Mouse (Mus musculus) heart, embryonic 10.5 days (tissue): ENCODE data around the gene Wnt10a. TPM values are rescaled to one million over a fixed set of nuclear protein-coding genes. Genes with fewer than 3 reads are reported as not detected.

Experiments used
- DNase-seq: peaks from one replicate; pipeline ENCODE4 v3.0.0-alpha.2; 2017; ENCODE audit warnings: low spot score
- H3K27ac ChIP-seq: fragments of 300-500 bp; sonication (generic); 2 replicates; pipeline ENCODE4 v1.5.1; 2016; ENCODE audit warnings: mild to moderate bottlenecking
- H3K27me3 ChIP-seq: fragments of 300-500 bp; sonication (generic); 2 replicates; pipeline ENCODE4 v1.6.1; 2016; ENCODE audit warnings: mild to moderate bottlenecking; ENCODE audit not compliant: poor library complexity, insufficient read depth, severe bottlenecking
- H3K36me3 ChIP-seq: fragments of 300-500 bp; sonication (generic); 2 replicates; pipeline ENCODE4 v1.6.1; 2016; ENCODE audit warnings: mild to moderate bottlenecking, moderate library complexity
- H3K4me1 ChIP-seq: fragments of 300-500 bp; sonication (generic); 2 replicates; pipeline ENCODE4 v1.6.1; 2016; ENCODE audit warnings: mild to moderate bottlenecking
- H3K4me3 ChIP-seq: fragments of 300-500 bp; sonication (generic); 2 replicates; pipeline ENCODE4 v1.5.1; 2016; ENCODE audit warnings: mild to moderate bottlenecking, moderate library complexity
- H3K9me3 ChIP-seq: fragments of 300-500 bp; sonication (generic); 2 replicates; pipeline ENCODE4 v1.6.1; 2016; ENCODE audit warnings: mild to moderate bottlenecking, moderate library complexity
- WGBS: fragments of 180-500 bp; shearing (Covaris S2); methylation state at CpG from one replicate; pipeline ENCODE4 v1.1.7; 2016; 5-methylcytosine and 5-hydroxymethylcytosine counted together
- polyA plus RNA-seq: library from polyadenylated mRNA; unstranded; fragments of >200 nt; fragmentation: Nextera tagmentation; extraction: Ambion mirVana; gene quantifications from 2 replicates; pipeline ENCODE4 v1.2.1, GENCODE M21; 2016

Gene Wnt10a
- polyA plus RNA-seq, 1 experiment from 2014 or later = 0.29 TPM

DNA sequence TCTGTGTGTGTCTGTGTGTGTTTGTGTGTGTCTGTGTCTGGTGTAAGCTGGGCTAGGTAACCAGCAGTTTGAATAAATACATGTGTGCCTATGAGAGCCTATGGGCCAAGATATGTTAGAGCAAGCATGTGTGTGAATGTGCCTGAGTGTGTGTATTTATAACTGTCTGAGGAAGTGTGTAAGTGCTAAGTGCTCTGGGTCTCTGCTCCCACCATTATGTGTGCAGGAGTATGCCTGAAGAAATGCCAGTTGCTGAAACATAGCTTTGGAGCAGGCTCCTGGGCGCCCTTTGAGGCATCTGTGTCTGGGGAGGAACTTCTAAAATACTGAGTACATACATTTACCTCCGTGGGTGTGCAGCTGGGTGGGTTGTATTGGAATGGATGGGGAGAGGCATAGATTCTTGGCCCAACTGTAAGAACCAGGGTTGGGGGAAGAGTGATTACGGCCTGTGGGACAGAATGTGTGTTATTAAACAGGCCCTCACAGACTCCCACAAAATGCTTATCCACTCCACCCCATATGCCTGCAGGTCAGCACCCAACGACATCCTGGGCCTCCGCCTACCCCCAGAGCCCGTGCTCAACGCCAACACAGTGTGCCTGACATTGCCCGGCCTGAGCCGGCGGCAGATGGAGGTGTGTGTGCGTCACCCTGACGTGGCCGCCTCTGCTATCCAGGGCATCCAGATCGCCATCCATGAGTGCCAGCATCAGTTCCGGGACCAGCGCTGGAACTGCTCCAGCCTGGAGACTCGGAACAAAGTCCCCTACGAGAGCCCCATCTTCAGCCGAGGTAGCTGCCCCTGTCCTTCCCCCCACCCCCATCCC lies 1.7 kb downstream of the Wnt10a start:
- no peaks in the 10 kb centered on the region for H3K36me3 ChIP-seq
- WGBS = 6% methylated on average over 19 of the region's 19 CpGs
- H3K4me3 ChIP-seq = no peak overlapping the region
- peaks cover 100% of the 10 kb centered on the region for H3K27me3 ChIP-seq
- no peak overlapping the region for H3K27ac ChIP-seq
- H3K9me3 ChIP-seq = no peaks in the 10 kb centered on the region
- DNase-seq = no peak
- peaks cover 40% of the 10 kb centered on the region for H3K4me1 ChIP-seq

DNA sequence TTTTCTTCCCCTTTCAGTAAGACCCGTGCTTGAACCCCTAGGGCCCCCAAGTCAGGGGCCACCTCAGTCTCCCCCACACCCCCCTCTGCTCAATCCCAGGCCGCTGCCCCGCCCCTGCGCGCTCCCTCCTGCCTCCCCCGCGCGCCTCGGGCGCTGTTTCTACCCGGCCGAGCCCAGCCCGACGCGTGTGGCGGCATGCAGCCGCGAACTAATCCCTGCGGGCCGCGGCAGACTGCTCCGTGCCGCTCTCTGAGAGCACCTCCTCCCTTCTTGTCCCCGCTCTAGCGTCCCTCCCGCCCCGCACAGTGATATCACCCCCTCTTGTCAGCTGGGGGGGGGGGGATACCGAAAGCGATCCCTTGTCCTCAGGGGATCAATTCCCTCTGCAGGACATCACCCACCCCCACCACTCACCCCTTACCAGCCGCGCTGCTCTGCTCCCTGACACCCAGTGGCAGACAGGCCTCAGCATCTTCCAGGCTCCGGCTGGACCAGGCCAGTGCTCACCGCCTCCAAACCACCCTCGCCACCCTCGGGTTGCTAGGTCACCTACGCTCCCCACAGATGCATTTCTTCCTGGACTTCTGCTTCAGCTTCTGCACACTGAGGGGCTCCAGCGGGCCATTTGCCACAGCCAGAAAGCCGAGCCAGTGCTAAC lies 3.3 kb downstream of the Wnt10a start:
- under 1% methylated on average over 38 of the region's 38 CpGs for WGBS
- peaks cover 100% of the 10 kb centered on the region for H3K27me3 ChIP-seq
- no peaks in the 10 kb centered on the region for H3K36me3 ChIP-seq
- no peaks in the 10 kb centered on the region for H3K9me3 ChIP-seq
- no peak overlapping the region for H3K27ac ChIP-seq
- peak overlapping the region; percentile 50 for H3K4me3 ChIP-seq
- no peak for DNase-seq
- peaks cover 40% of the 10 kb centered on the region for H3K4me1 ChIP-seq

DNA sequence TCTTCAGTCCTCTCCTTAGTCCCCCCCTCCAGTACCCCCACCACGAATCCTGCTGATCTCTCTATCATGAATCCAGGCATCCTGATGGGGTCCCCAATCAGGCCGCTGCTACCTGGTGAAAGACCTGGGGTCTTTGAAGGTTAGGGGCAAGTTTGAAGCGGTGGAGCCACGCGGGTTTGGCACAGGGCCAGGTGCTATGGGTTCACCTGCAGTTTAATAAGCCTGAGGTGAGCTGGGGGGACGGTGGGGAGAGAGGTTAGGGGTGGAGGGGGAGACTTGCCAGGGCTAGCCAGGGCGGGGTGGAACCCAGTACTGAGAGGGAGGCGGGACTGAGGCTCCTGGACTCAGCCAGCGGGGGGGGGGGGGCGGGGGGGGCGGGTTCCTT lies 3.8 kb downstream of the Wnt10a start:
- 2% methylated on average over 6 of the region's 11 CpGs for WGBS
- no peak overlapping the region for H3K27ac ChIP-seq
- no peak for DNase-seq
- peak overlapping the region; percentile 50 for H3K4me3 ChIP-seq
- peaks cover 39% of the 10 kb centered on the region for H3K4me1 ChIP-seq
- H3K36me3 ChIP-seq = no peaks in the 10 kb centered on the region
- H3K27me3 ChIP-seq = peaks cover 100% of the 10 kb centered on the region
- H3K9me3 ChIP-seq = no peaks in the 10 kb centered on the region

DNA sequence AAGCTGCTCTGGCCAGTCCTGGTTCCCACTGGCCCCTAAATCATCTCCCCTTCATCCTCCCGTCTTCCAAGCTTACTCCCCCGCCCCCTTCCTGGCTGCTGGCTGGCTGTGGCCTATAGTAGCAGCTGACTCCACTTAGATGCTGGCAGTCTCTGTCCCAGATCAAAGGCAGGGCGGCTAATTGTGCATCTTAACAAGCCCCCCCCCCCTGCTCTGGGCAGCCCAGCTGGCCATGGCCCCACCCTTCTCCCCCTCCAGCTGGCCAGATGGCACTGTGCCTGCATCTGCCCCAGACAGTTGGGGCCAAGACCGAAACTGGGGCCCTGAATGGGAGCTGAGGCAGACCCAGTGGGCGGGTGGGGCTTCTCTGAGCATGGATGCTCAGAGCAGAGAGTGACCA lies 6.1 kb downstream of the Wnt10a start:
- H3K36me3 ChIP-seq = no peaks in the 10 kb centered on the region
- H3K27ac ChIP-seq = no peak overlapping the region; the same call in 1 of the 2 replicates
- peaks cover 100% of the 10 kb centered on the region for H3K27me3 ChIP-seq
- no peak overlapping the region for H3K4me3 ChIP-seq
- DNase-seq = no peak
- H3K9me3 ChIP-seq = no peaks in the 10 kb centered on the region
- WGBS = 7% methylated on average over 5 of the region's 5 CpGs
- peaks cover 36% of the 10 kb centered on the region for H3K4me1 ChIP-seq

DNA sequence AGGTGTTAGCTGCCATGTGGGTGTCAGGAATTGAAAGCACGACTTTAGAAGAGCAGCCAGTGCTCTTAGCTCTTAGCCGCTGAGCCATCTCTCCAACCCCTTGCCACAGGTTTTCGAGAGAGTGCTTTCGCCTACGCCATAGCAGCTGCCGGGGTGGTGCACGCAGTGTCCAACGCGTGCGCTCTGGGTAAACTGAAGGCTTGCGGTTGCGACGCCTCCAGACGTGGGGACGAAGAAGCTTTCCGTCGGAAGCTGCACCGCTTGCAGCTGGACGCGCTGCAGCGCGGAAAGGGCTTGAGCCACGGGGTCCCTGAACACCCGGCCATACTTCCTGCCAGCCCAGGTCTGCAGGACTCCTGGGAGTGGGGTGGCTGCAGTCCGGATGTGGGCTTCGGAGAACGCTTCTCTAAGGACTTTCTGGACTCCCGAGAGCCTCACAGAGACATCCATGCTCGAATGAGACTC lies 9.1 kb downstream of the Wnt10a start:
- WGBS = 2% methylated on average over 29 of the region's 29 CpGs
- peak overlapping the region; percentile 48 for H3K4me3 ChIP-seq
- no peak for DNase-seq

DNA sequence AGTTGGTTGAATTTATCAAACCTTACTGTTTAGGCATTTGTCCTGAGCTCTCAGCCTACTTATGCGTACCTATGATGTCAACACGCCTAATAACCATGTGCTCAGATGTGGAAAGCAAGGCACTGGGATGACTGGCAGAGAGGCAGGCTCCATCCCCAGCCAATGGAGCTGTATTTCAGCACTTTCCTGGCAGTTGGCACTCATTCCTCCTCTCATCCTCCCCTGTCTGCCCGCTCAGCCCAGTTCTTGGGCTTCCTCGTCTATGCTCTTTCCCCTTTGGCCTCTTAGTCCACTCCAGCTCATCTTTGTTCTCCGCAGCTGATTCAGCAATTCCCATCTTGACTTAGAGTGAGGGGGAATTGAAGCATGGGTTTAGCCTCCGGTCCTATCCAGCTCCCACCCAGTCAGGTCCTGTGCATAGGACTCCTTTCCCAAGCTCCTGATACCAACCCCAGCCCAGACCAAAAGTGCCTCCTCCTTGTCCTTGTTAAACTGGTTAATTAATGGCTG lies 10.4 kb downstream of the Wnt10a start:
- peaks cover 45% of the 10 kb centered on the region for H3K4me1 ChIP-seq
- no peaks in the 10 kb centered on the region for H3K36me3 ChIP-seq
- H3K27me3 ChIP-seq = peaks cover 100% of the 10 kb centered on the region
- DNase-seq = no peak
- no peak overlapping the region for H3K27ac ChIP-seq
- H3K9me3 ChIP-seq = no peaks in the 10 kb centered on the region
- no peak overlapping the region for H3K4me3 ChIP-seq
- WGBS = 8% methylated on average over 6 of the region's 6 CpGs

More for the DNA sequence above, 9.1 kb downstream of the Wnt10a start:
- Histone ChIP-seq H3K27me3 (peaks cover 100% of the 10 kb centered on the region), H3K27ac (no peak overlapping the region; the same call in 1 of the 2 replicates), H3K9me3 (no peaks in the 10 kb centered on the region), H3K4me1 (peaks cover 34% of the 10 kb centered on the region), H3K36me3 (no peaks in the 10 kb centered on the region)

DNA sequence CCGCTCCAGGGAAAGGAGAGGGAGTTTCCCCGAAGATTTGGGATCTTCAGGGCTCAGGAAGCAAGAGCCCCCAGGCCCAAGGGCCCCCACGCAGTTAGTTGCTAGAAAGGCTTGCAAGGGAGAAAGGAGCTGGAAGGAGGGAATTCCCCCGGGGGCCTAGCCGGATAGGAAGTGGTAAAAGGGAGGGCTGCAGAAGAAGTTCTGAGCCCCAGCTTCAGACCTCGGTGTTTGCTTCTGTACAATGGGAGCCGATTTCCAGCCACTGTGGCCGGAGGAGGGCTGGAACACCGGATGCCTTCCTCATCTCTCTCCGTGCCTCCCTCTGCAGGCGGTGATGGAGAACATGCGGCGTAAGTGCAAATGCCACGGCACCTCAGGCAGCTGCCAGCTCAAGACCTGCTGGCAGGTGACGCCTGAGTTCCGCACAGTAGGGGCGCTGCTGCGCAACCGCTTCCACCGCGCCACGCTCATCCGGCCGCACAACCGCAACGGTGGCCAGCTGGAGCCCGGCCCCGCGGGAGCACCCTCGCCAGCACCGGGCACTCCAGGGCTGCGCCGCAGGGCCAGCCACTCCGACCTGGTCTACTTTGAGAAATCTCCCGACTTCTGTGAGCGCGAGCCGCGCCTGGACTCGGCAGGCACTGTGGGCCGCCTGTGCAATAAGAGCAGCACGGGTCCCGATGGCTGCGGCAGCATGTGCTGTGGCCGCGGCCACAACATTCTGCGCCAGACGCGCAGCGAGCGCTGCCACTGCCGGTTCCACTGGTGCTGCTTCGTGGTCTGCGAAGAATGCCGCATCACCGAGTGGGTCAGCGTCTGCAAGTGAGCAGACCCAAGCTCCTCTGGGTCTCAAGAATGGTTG lies 11.7 kb downstream of the Wnt10a start:
- H3K4me3 ChIP-seq = peak overlapping the region; percentile 62
- DNase-seq = peak; percentile 90
- peaks cover 52% of the 10 kb centered on the region for H3K4me1 ChIP-seq
- H3K27ac ChIP-seq = peak overlapping the region; percentile 31; the same call in 1 of the 2 replicates
- under 1% methylated on average over 57 of the region's 57 CpGs for WGBS
- no peaks in the 10 kb centered on the region for H3K36me3 ChIP-seq
- peaks cover 100% of the 10 kb centered on the region for H3K27me3 ChIP-seq
- no peaks in the 10 kb centered on the region for H3K9me3 ChIP-seq

DNA sequence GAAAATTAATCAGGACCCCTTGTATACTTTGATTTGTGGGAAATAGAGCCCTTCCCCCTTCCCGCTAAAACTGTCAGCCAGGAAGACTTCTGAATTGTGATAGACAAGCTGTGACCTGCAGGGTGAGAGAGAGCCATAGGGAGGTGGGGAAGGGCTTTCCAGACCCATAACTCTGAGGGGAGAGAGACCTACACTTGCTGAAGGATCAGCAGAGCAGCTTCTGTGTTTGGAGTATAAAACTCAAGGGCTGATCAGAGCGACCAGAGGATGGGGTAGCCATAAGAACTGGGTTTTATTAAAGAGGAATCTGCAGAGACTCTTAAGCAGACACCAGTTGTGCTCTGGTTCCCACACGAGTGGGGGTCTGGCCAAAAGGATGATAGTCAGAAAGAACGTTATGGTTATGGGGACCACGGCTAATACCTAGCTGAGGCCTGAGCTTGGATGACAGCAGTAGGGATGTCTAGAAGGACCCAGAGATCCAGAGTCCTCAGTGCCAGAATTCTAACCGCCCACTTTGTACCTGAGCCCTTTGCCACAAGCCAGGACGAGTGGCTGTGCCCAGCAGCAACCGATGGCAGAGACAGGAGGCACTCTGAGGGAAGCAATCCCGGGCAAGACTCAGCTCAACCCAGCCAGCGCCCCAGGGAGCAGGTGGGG lies 13.0 kb downstream of the Wnt10a start:
- WGBS = 8% methylated on average over 10 of the region's 10 CpGs
- peaks cover 100% of the 10 kb centered on the region for H3K27me3 ChIP-seq
- no peaks in the 10 kb centered on the region for H3K36me3 ChIP-seq
- H3K4me1 ChIP-seq = peaks cover 57% of the 10 kb centered on the region
- DNase-seq = no peak
- H3K9me3 ChIP-seq = no peaks in the 10 kb centered on the region
- H3K4me3 ChIP-seq = no peak overlapping the region
- H3K27ac ChIP-seq = no peak overlapping the region

DNA sequence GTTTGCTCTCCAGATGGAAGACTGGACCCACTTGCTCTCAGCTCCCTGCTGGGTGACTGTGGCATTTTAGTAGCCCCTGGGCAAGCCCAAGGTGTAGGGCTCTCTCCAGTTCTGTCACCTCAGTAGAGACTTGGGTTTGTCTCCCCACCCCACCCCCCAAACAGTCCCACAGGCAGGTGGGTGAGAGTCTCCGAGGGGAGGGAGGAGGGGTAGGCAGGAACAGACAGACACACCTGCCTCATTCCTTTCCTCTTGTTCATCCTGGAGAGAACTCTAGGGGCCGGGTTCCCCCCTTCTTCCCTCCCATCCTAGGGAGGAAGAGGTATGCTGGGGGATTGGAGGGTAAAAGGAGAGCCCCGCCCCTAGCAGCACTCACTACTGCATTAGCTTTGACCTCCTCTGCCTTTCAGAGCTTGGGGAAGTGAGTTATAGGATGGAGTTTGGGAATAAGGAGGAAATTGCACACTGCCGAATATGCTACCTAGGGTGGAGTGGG lies 14.1 kb downstream of the Wnt10a start:
- Histone ChIP-seq H3K27me3 (peaks cover 100% of the 10 kb centered on the region), H3K9me3 (no peaks in the 10 kb centered on the region), H3K4me3 (no peak overlapping the region), H3K27ac (no peak overlapping the region), H3K4me1 (peaks cover 55% of the 10 kb centered on the region), H3K36me3 (no peaks in the 10 kb centered on the region)
- DNase-seq = no peak
- WGBS = 15% methylated on average over 4 of the region's 4 CpGs

DNA sequence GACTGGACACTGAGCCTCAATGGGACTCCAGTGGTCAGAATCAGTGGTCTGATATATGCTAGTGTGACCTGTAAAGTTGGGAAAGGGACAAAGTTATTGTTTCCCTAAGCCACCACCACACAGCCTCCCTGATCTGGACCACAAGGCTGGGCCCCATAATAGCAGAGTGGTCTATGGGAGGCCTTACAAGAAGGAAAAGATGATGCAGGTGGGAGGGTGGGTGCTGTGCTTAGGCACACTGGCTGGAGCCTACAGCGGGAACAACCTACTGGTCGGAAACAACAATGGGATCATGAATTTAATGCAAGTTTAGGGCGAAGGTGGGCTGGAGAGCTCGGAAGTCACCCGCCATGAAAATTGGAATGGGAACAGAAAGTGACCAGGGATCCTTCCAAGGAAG lies 14.5 kb downstream of the Wnt10a start:
- Histone ChIP-seq H3K27ac (no peak overlapping the region), H3K4me1 (peaks cover 51% of the 10 kb centered on the region), H3K9me3 (no peaks in the 10 kb centered on the region), H3K36me3 (no peaks in the 10 kb centered on the region), H3K4me3 (no peak overlapping the region), H3K27me3 (peaks cover 98% of the 10 kb centered on the region)
- 7% methylated on average over 5 of the region's 5 CpGs for WGBS
- DNase-seq = no peak

DNA sequence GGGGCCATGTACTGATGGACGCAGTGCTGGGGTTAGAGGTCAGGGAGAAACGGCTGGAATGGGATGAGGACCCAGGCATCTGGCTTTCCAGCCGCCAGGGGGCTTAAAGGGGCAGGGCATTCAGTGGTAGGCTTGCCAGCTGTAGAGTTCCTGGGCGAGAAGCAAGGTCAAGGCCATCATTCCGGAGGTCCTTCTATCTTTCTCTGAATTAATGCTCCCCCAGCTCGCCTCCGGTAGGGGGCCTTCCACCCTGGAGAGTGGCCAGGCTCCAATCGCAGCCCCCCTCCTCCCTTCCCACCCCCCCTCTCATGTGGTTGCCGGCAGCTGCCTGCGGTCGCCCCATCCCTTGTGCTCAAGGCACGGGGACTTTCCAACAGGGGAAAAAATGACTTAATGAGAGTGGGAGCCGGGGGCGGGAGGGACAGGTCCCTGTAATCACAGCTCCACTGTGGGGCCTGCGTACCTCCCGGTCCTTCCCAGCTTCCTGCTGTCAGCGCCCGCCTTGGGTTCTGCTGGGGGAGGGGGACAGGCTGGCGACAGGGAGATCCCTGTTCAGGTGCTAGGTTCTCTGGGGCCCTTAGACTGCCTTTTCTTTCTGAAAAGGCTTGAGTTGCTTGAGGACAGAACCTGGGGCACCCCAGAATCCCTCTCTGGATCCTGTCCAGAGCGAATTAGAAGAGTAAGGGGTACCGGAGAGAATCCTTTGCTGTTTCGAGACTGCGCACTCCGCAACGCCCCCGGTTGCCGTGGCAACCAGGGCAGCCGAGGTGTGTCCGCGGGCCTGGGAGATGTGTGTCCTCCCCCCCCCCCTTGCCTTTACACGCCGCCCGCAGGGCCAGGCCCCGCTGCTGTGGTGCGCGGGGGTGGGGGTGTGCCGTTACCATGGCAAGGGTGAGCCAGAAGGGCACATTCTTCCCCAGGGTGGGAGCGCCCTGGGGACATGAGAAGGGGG lies 15.3 kb downstream of the Wnt10a start:
- 1% methylated on average over 38 of the region's 38 CpGs for WGBS

More for the DNA sequence above, 15.3 kb downstream of the Wnt10a start:
- peaks cover 50% of the 10 kb centered on the region for H3K4me1 ChIP-seq
- no peaks in the 10 kb centered on the region for H3K36me3 ChIP-seq
- H3K4me3 ChIP-seq = peak overlapping the region; percentile 45
- peaks cover 98% of the 10 kb centered on the region for H3K27me3 ChIP-seq
- no peak for DNase-seq
- H3K9me3 ChIP-seq = no peaks in the 10 kb centered on the region
- H3K27ac ChIP-seq = no peak overlapping the region
